Mouse (Mus musculus): ENCODE measurements around the gene Mlph. TPM values are rescaled to one million over a fixed set of nuclear protein-coding genes. Genes with fewer than 3 reads are reported as not detected.

Gene Mlph
- polyA plus RNA-seq, 1 experiment from 2014 or later: 8.8 TPM

DNA sequence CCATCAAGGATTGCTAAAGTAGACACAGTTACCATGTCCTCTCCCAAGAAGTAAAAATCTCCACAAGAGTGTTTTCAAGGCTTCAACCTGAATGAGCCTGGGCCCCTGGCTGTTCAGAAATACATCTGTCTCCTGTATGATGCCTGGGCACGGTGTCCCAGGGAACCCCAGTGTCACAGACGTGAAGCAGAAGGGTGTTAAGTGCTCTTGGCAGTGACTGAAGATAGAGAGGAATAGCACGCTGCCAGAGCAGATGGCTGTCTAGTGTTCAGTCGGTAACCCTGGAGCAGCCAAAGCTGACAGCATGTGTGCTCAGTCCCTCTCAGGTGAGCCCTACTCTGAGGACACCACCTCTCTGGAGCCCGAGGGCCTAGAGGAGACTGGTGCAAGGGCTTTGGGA, 18.1 kb downstream of the Mlph start:
- H3K27me3 ChIP-seq (ENCODE audit: control insufficient read depth, insufficient read depth, low read length): no peaks in the 10 kb centered on the region
- 0 out of 2 replicates have a peak, but pooled peaks cover 4% of the 10 kb centered on the region for H3K4me1 ChIP-seq (replicated peaks; ENCODE audit: control insufficient read depth, insufficient read depth)
- H3K27ac ChIP-seq (replicated peaks): no peak overlapping the region
- ATAC-seq (ENCODE audit: low FRiP score, low TSS enrichment) (no peak), DNase-seq (ENCODE audit: low spot score) (no peak)
- H3K4me3 ChIP-seq (ENCODE audit: low read depth, low read length): no peak overlapping the region
- H3K9ac ChIP-seq (ENCODE audit: low read length): no peak overlapping the region
- no peaks in the 10 kb centered on the region for H3K36me3 ChIP-seq (ENCODE audit: control insufficient read depth, insufficient read depth, low read length)
- WGBS: 72% methylated on average over 5 of the region's 5 CpGs
- no peaks in the 10 kb centered on the region for H3K9me3 ChIP-seq (ENCODE audit: control insufficient read depth, low read length)
- no peak overlapping the region for H3K4me2 ChIP-seq (replicated peaks; ENCODE audit: low read depth)
- TF ChIP-seq CTCF (IDR thresholded peaks at IDR 0.05; ENCODE audit: low read depth) (no peak), EP300 (optimal IDR thresholded peaks at IDR 0.05) (no peak)

- Histone ChIP-seq H3K9me3 (ENCODE audit: control insufficient read depth, low read length) (no peaks in the 10 kb centered on the region), H3K36me3 (ENCODE audit: control insufficient read depth, insufficient read depth, low read length) (no peaks in the 10 kb centered on the region), H3K27ac (replicated peaks) (no peak overlapping the region), H3K9ac (ENCODE audit: low read length) (no peak overlapping the region), H3K27me3 (ENCODE audit: control insufficient read depth, insufficient read depth, low read length) (no peaks in the 10 kb centered on the region), H3K4me2 (replicated peaks; ENCODE audit: low read depth) (no peak overlapping the region), H3K4me3 (ENCODE audit: low read depth, low read length) (no peak overlapping the region), H3K4me1 (replicated peaks; ENCODE audit: control insufficient read depth, insufficient read depth) (no peaks in the 10 kb centered on the region)
- WGBS: 72% methylated on average over 9 of the region's 9 CpGs
- TF ChIP-seq EP300 (optimal IDR thresholded peaks at IDR 0.05) (no peak), CTCF (IDR thresholded peaks at IDR 0.05; ENCODE audit: low read depth) (no peak)
- no peak for DNase-seq (ENCODE audit: low spot score)
- ATAC-seq (ENCODE audit: low FRiP score, low TSS enrichment): peak; percentile 47; the same call in 1 of the 2 replicates
Observed at GRCm38 (mm10) chr1:90936990-90937389, 22.1 kb downstream of the Mlph start.

GRCm38 (mm10) chr1:90939980-90940379, 25.1 kb downstream of the Mlph start:
- no peak overlapping the region for H3K9ac ChIP-seq (ENCODE audit: low read length)
- H3K4me1 ChIP-seq (replicated peaks; ENCODE audit: control insufficient read depth, insufficient read depth): no peaks in the 10 kb centered on the region
- 74% methylated on average over 4 of the region's 4 CpGs for WGBS
- no peak overlapping the region for H3K4me3 ChIP-seq (ENCODE audit: low read depth, low read length)
- H3K4me2 ChIP-seq (replicated peaks; ENCODE audit: low read depth): no peak overlapping the region
- no peaks in the 10 kb centered on the region for H3K9me3 ChIP-seq (ENCODE audit: control insufficient read depth, low read length)
- no peak for TF ChIP-seq CTCF (IDR thresholded peaks at IDR 0.05; ENCODE audit: low read depth)
- no peak for TF ChIP-seq EP300 (optimal IDR thresholded peaks at IDR 0.05)
- no peak overlapping the region for H3K27ac ChIP-seq (replicated peaks)
- DNase-seq (ENCODE audit: low spot score) (no peak), ATAC-seq (ENCODE audit: low FRiP score, low TSS enrichment) (no peak)
- no peaks in the 10 kb centered on the region for H3K36me3 ChIP-seq (ENCODE audit: control insufficient read depth, insufficient read depth, low read length)
- no peaks in the 10 kb centered on the region for H3K27me3 ChIP-seq (ENCODE audit: control insufficient read depth, insufficient read depth, low read length)

- TF ChIP-seq CTCF (IDR thresholded peaks at IDR 0.05; ENCODE audit: low read depth): no peak
- no peak for TF ChIP-seq EP300 (optimal IDR thresholded peaks at IDR 0.05)
- Histone ChIP-seq H3K4me2 (replicated peaks; ENCODE audit: low read depth) (no peak overlapping the region), H3K27me3 (ENCODE audit: control insufficient read depth, insufficient read depth, low read length) (no peaks in the 10 kb centered on the region), H3K27ac (replicated peaks) (no peak overlapping the region), H3K36me3 (ENCODE audit: control insufficient read depth, insufficient read depth, low read length) (no peaks in the 10 kb centered on the region), H3K9ac (ENCODE audit: low read length) (no peak overlapping the region), H3K4me3 (ENCODE audit: low read depth, low read length) (no peak overlapping the region), H3K9me3 (ENCODE audit: control insufficient read depth, low read length) (no peaks in the 10 kb centered on the region), H3K4me1 (replicated peaks; ENCODE audit: control insufficient read depth, insufficient read depth) (no peaks in the 10 kb centered on the region)
- DNase-seq (ENCODE audit: low spot score): peak; percentile 74
- 65% methylated on average over 10 of the region's 10 CpGs for WGBS
- ATAC-seq (ENCODE audit: low FRiP score, low TSS enrichment): peak; percentile 33; the same call in 1 of the 2 replicates
Observed at GRCm38 (mm10) chr1:90945171-90945570, 30.3 kb downstream of the Mlph start.

- Histone ChIP-seq H3K27me3 (ENCODE audit: control insufficient read depth, insufficient read depth, low read length) (no peaks in the 10 kb centered on the region), H3K9ac (ENCODE audit: low read length) (no peak overlapping the region), H3K27ac (replicated peaks) (no peak overlapping the region), H3K9me3 (ENCODE audit: control insufficient read depth, low read length) (no peaks in the 10 kb centered on the region), H3K4me3 (ENCODE audit: low read depth, low read length) (no peak overlapping the region), H3K4me1 (replicated peaks; ENCODE audit: control insufficient read depth, insufficient read depth) (no peaks in the 10 kb centered on the region), H3K4me2 (replicated peaks; ENCODE audit: low read depth) (no peak overlapping the region), H3K36me3 (ENCODE audit: control insufficient read depth, insufficient read depth, low read length) (no peaks in the 10 kb centered on the region)
- 55% methylated on average over 2 of the region's 2 CpGs for WGBS
- ATAC-seq (ENCODE audit: low FRiP score, low TSS enrichment): no peak
- no peak for DNase-seq (ENCODE audit: low spot score)
- TF ChIP-seq EP300 (optimal IDR thresholded peaks at IDR 0.05) (no peak), CTCF (IDR thresholded peaks at IDR 0.05; ENCODE audit: low read depth) (no peak)
Observed at GRCm38 (mm10) chr1:90947252-90947651, 32.4 kb downstream of the Mlph start.

GRCm38 (mm10) chr1:90949309-90949708, 34.4 kb downstream of the Mlph start:
- Histone ChIP-seq H3K4me2 (replicated peaks; ENCODE audit: low read depth) (no peak overlapping the region), H3K36me3 (ENCODE audit: control insufficient read depth, insufficient read depth, low read length) (no peaks in the 10 kb centered on the region), H3K4me1 (replicated peaks; ENCODE audit: control insufficient read depth, insufficient read depth) (no peaks in the 10 kb centered on the region), H3K4me3 (ENCODE audit: low read depth, low read length) (no peak overlapping the region), H3K9ac (ENCODE audit: low read length) (no peak overlapping the region), H3K27ac (replicated peaks) (no peak overlapping the region), H3K9me3 (ENCODE audit: control insufficient read depth, low read length) (no peaks in the 10 kb centered on the region), H3K27me3 (ENCODE audit: control insufficient read depth, insufficient read depth, low read length) (no peaks in the 10 kb centered on the region)
- DNase-seq (ENCODE audit: low spot score) (no peak), ATAC-seq (ENCODE audit: low FRiP score, low TSS enrichment) (no peak)
- WGBS: 50% methylated on average over 9 of the region's 9 CpGs
- TF ChIP-seq EP300 (optimal IDR thresholded peaks at IDR 0.05): no peak
- no peak for TF ChIP-seq CTCF (IDR thresholded peaks at IDR 0.05; ENCODE audit: low read depth)
